In the genomic region with DNA sequence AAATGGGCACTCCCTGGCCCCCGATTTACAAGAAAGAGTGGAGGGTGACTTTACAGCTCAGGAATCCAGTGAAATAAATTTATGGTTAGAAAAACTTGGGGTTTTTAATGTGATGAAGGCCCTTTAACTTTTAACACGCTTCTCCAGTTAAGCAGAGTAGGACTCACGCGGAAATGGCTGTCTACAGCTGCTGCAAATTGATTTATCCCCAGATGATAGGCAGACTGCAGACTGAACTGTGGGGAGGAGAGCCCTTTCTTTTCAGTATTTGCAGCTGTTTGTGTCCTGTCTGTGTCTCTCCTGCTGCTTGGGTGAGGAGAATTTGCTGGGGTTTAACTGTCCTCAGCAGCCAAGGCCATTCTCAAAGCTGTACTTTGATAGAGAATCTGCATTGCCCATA, we compare ENCODE assay signal across 19 mouse cellular contexts.
DNase-seq lines count a peak whose midpoint lies in the region; ATAC-seq and TF ChIP-seq lines count a peak whose summit lies in the region.
"Had no signal": no experiment of that assay in that cellular context is flagged by ENCODE, and none has a peak within 500 bp of the region (broad histone marks: within the 10 kb centered on the region; RNA-seq: fewer than 3 reads in every experiment).

No protein-coding gene starts in this region.

- H3K27ac ChIP-seq in intestine, embryonic 14.5 days (ENCODE audit: low read depth): peak overlapping the region; percentile 1; the same call in 1 of the 2 replicates
- no peak overlapping the region for H3K27ac ChIP-seq in intestine, embryonic 15.5 days
- H3K27ac ChIP-seq in embryonic facial prominence, embryonic 14.5 days (replicated peaks; ENCODE audit: low read depth, low read length): peak overlapping the region; percentile 55; the same call in 1 of the 2 replicates
- H3K27ac ChIP-seq in limb, embryonic 14.5 days (replicated peaks; ENCODE audit: low read depth, low read length): peak overlapping the region; percentile 21
- H3K27ac ChIP-seq: forebrain, embryonic 13.5 days; midbrain, embryonic 15.5 days had no signal

- no peak overlapping the region for H3K4me2 ChIP-seq in intestine, embryonic 14.5 days (ENCODE audit: low read length)
- no peak overlapping the region for H3K4me2 ChIP-seq in intestine, embryonic 15.5 days (replicated peaks)
- no peak overlapping the region for H3K4me2 ChIP-seq in embryonic facial prominence, embryonic 14.5 days (ENCODE audit: low read depth, low read length)
- H3K4me2 ChIP-seq in limb, embryonic 14.5 days (replicated peaks; ENCODE audit: low read depth, low read length, severe bottlenecking): 0 out of 2 replicates have a peak overlapping the region, but pooled peaks have one; percentile 9
- H3K4me2 ChIP-seq: forebrain, embryonic 13.5 days; hindbrain, embryonic 15.5 days; liver, embryonic 11.5 days; midbrain, embryonic 15.5 days had no signal

- H3K4me1 ChIP-seq in intestine, embryonic 14.5 days (replicated peaks; ENCODE audit: control insufficient read depth, insufficient read depth, low read length): peaks cover 10% of the 10 kb centered on the region
- 0 out of 2 replicates have a peak, but pooled peaks cover 4% of the 10 kb centered on the region for H3K4me1 ChIP-seq in intestine, embryonic 15.5 days (replicated peaks)
- peaks cover 16% of the 10 kb centered on the region for H3K4me1 ChIP-seq in embryonic facial prominence, embryonic 14.5 days (ENCODE audit: control insufficient read depth, insufficient read depth, low read length)
- peaks cover 40% of the 10 kb centered on the region for H3K4me1 ChIP-seq in limb, embryonic 14.5 days (ENCODE audit: control insufficient read depth, insufficient read depth, low read length)

- 30% methylated on average over 4 of the region's 4 CpGs for WGBS in intestine, embryonic 14.5 days
- 42% methylated on average over 4 of the region's 4 CpGs for WGBS in intestine, embryonic 15.5 days
- 30% methylated on average over 4 of the region's 4 CpGs for WGBS in embryonic facial prominence, embryonic 14.5 days
- WGBS in limb, embryonic 14.5 days: 16% methylated on average over 4 of the region's 4 CpGs

- ATAC-seq in intestine, embryonic 14.5 days (replicated peaks; ENCODE audit: low FRiP score, low TSS enrichment, low read depth): no peak
- ATAC-seq in intestine, embryonic 15.5 days: no peak
- ATAC-seq in embryonic facial prominence, embryonic 14.5 days (ENCODE audit: low read depth): peak; percentile 72; the same call in 1 of the 2 replicates
- peak; percentile 79 for ATAC-seq in limb, embryonic 14.5 days (ENCODE audit: low FRiP score, low read depth)
- no peak for ATAC-seq in inflammation-experienced regulatory T-cells, adult 6 months
- ATAC-seq: activated CD4-positive, CD25-positive, alpha-beta regulatory T cell, adult 4 months; CD4-positive, CD25-positive, alpha-beta regulatory T cell, adult 4 months; forebrain, embryonic 13.5 days; midbrain, embryonic 15.5 days had no signal

- TF ChIP-seq CTCF in brain, embryonic 14.5 days (IDR thresholded peaks at IDR 0.05; ENCODE audit: borderline replicate concordance, extremely low read depth, insufficient read depth, insufficient read length): no peak

- H3K9ac ChIP-seq in intestine, embryonic 14.5 days (ENCODE audit: low read length): no peak overlapping the region
- H3K9ac ChIP-seq in intestine, embryonic 15.5 days: no peak overlapping the region
- H3K9ac ChIP-seq in embryonic facial prominence, embryonic 14.5 days (ENCODE audit: low read depth, low read length): no peak overlapping the region
- H3K9ac ChIP-seq in limb, embryonic 14.5 days (ENCODE audit: low read depth, low read length, severe bottlenecking): no peak overlapping the region
- H3K9ac ChIP-seq: forebrain, embryonic 13.5 days; hindbrain, embryonic 15.5 days; midbrain, embryonic 15.5 days had no signal

- H3K9me3 ChIP-seq in intestine, embryonic 14.5 days (ENCODE audit: control insufficient read depth, low read length): no peaks in the 10 kb centered on the region
- no peaks in the 10 kb centered on the region for H3K9me3 ChIP-seq in intestine, embryonic 15.5 days
- no peaks in the 10 kb centered on the region for H3K9me3 ChIP-seq in embryonic facial prominence, embryonic 14.5 days (ENCODE audit: control insufficient read depth, low read length)
- no peaks in the 10 kb centered on the region for H3K9me3 ChIP-seq in limb, embryonic 14.5 days (ENCODE audit: control insufficient read depth, low read length)
- H3K9me3 ChIP-seq: forebrain, embryonic 13.5 days; hindbrain, embryonic 15.5 days; midbrain, embryonic 15.5 days had no signal

- TF ChIP-seq POLR2A in brain, embryonic 14.5 days (IDR thresholded peaks at IDR 0.05; ENCODE audit: borderline replicate concordance, extremely low read depth, insufficient read depth, insufficient read length, poor library complexity, severe bottlenecking): no peak
- no peak for TF ChIP-seq POLR2A in limb, embryonic 14.5 days (IDR thresholded peaks at IDR 0.05; ENCODE audit: borderline replicate concordance, extremely low read depth, insufficient read depth, insufficient read length)

- H3K27me3 ChIP-seq in intestine, embryonic 14.5 days (replicated peaks; ENCODE audit: control insufficient read depth, insufficient read depth, low read length): peaks cover 11% of the 10 kb centered on the region; the same call in 1 of the 2 replicates
- peaks cover 4% of the 10 kb centered on the region; the same call in 1 of the 2 replicates for H3K27me3 ChIP-seq in intestine, embryonic 15.5 days (replicated peaks)
- H3K27me3 ChIP-seq in embryonic facial prominence, embryonic 14.5 days (replicated peaks; ENCODE audit: control insufficient read depth, insufficient read depth, low read length): peaks cover 12% of the 10 kb centered on the region; the same call in 1 of the 2 replicates
- H3K27me3 ChIP-seq in limb, embryonic 14.5 days (ENCODE audit: control insufficient read depth, insufficient read depth, low read length): no peaks in the 10 kb centered on the region
- H3K27me3 ChIP-seq: hindbrain, embryonic 15.5 days had no signal

- H3K36me3 ChIP-seq in intestine, embryonic 14.5 days (ENCODE audit: control insufficient read depth, insufficient read depth, low read length): no peaks in the 10 kb centered on the region
- H3K36me3 ChIP-seq in intestine, embryonic 15.5 days: no peaks in the 10 kb centered on the region
- no peaks in the 10 kb centered on the region for H3K36me3 ChIP-seq in embryonic facial prominence, embryonic 14.5 days (ENCODE audit: control insufficient read depth, insufficient read depth, low read length)
- H3K36me3 ChIP-seq in limb, embryonic 14.5 days (ENCODE audit: control insufficient read depth, insufficient read depth, low read length): no peaks in the 10 kb centered on the region
- H3K36me3 ChIP-seq: hindbrain, embryonic 15.5 days; midbrain, embryonic 15.5 days had no signal

- DNase-seq in intestine, embryonic 14.5 days (ENCODE audit: low spot score): no peak
- DNase-seq in brain, embryonic 14.5 days (ENCODE audit: low read depth): peak; percentile 39
- peak; percentile 85 for DNase-seq in embryonic facial prominence, embryonic 14.5 days (ENCODE audit: low spot score)
- peak; percentile 75 for DNase-seq in limb, embryonic 14.5 days (ENCODE audit: low spot score)
- no peak for DNase-seq in cerebellum, postnatal 14 days
- DNase-seq: cerebellum, adult 11 months; gastrocnemius, postnatal 10 days; layer of hippocampus, adult 9-11 months; lung, postnatal 36 days; right cerebral cortex, postnatal 25 days; thymus, postnatal 25 days had no signal

- H3K4me3 ChIP-seq in intestine, embryonic 14.5 days (ENCODE audit: low read depth, low read length): no peak overlapping the region
- no peak overlapping the region for H3K4me3 ChIP-seq in intestine, embryonic 15.5 days (replicated peaks)
- no peak overlapping the region for H3K4me3 ChIP-seq in embryonic facial prominence, embryonic 14.5 days (ENCODE audit: low read depth, low read length)
- H3K4me3 ChIP-seq in limb, embryonic 14.5 days (replicated peaks; ENCODE audit: low read length): no peak overlapping the region
- H3K4me3 ChIP-seq: forebrain, embryonic 13.5 days; hindbrain, embryonic 15.5 days; midbrain, embryonic 15.5 days had no signal

Comparison
In these comparisons a context has a peak if more than half of its experiments do, and no peak if none do; other contexts are left out.
1. ATAC-seq: peak in embryonic facial prominence, embryonic 14.5 days (single experiment) and limb, embryonic 14.5 days (single experiment); none in intestine, embryonic 14.5 days (single experiment), intestine, embryonic 15.5 days (single experiment) and inflammation-experienced regulatory T-cells, adult 6 months (single experiment).
2. DNase-seq: peak in brain, embryonic 14.5 days (single experiment), embryonic facial prominence, embryonic 14.5 days (single experiment) and limb, embryonic 14.5 days (single experiment); none in intestine, embryonic 14.5 days (single experiment) and cerebellum, postnatal 14 days (0 of 2).